Mouse (Mus musculus) heart, adult 2 months (tissue): ENCODE data around the gene Dach1.

ENCODE experiments used
- CTCF ChIP-seq: fragments of 200-600 bp; IDR thresholded peaks from 2 replicates; pipeline ENCODE4 v1.8.1; 2022; ENCODE audit warnings: antibody characterized with exemption, mild to moderate bottlenecking, moderate library complexity
- POLR2A ChIP-seq: fragments of 200-500 bp; IDR thresholded peaks from 2 replicates; pipeline ENCODE4 v1.6.1; 2011; ENCODE audit warnings: mild to moderate bottlenecking, low read depth, low read length, control low read depth; ENCODE audit not compliant: insufficient read depth

GRCm38 (mm10) chr14:98049329-98049728 is 120.2 kb downstream of the Dach1 start:
- TF ChIP-seq CTCF, result no peak
- no peak for TF ChIP-seq POLR2A
